Mouse (Mus musculus) ES-Bruce4 (cell line): ENCODE results near the gene Rbm38.

Experiments
- CTCF ChIP-seq: IDR thresholded peaks from one replicate; pipeline ENCODE4 v1.8.1; 2011; ENCODE audit warnings: low read depth, low read length
- EP300 ChIP-seq: IDR thresholded peaks from 2 replicates; pipeline ENCODE4 v1.6.1; 2011; ENCODE audit warnings: low read depth, low read length; ENCODE audit not compliant: insufficient read depth
- POLR2A ChIP-seq: IDR thresholded peaks from one replicate; pipeline ENCODE4 v1.8.1; 2011; ENCODE audit warnings: low read length; ENCODE audit not compliant: insufficient read depth

GRCm38 (mm10) chr2:173042504-173043162, 22.3 kb downstream of the Rbm38 start:
- TF ChIP-seq CTCF (no peak), EP300 (no peak), POLR2A (no peak)
